Mouse (Mus musculus): ENCODE measurements around the gene Eral1. TPM values are rescaled to one million over a fixed set of nuclear protein-coding genes. Genes with fewer than 3 reads are reported as not detected.
A peak's percentile ranks its signal among the peaks of the same experiment; 100 is the strongest.

Gene Eral1
- 24.6 TPM for polyA plus RNA-seq (2012; fragmentation: generic; extraction: Trizol)

GRCm38 (mm10) chr11:78079961-78080921 is at the start of gene Eral1:
Eral1 (minus strand) TSS chr11:78080383.
- Histone ChIP-seq H3K79me2 (ENCODE audit: control insufficient read depth, insufficient read depth) (peaks cover 11% of the 10 kb centered on the region), H3ac (ENCODE audit: control insufficient read depth, insufficient read length) (peak within 1 kb of the TSS; percentile 22), H3K4me3 (peak within 1 kb of the TSS; percentile 56), H3K27me3 (ENCODE audit: control insufficient read depth, insufficient read depth, insufficient read length) (peaks cover 4% of the 10 kb centered on the region), H3K4me2 (ENCODE audit: low read depth) (peak within 1 kb of the TSS; percentile 83), H3K36me3 (ENCODE audit: control insufficient read depth, insufficient read depth) (peaks cover 11% of the 10 kb centered on the region)
- TF ChIP-seq SRF (IDR thresholded peaks at IDR 0.05; ENCODE audit: control insufficient read depth, insufficient read length, low read depth) (no peak), MYOG (IDR thresholded peaks at IDR 0.05; ENCODE audit: control insufficient read depth in 1 of 3, insufficient read depth in 1 of 3, insufficient read length in 2 of 3, low read depth in 2 of 3) (peak in 1 of 3 experiments; percentile 49), POLR2AphosphoS2 (IDR thresholded peaks at IDR 0.05; ENCODE audit: insufficient read length, low read depth) (peak; percentile 76), POLR2A (IDR thresholded peaks at IDR 0.05; ENCODE audit: insufficient read length, low read depth) (peak; percentile 80), MYOD1 (IDR thresholded peaks at IDR 0.05; ENCODE audit: control insufficient read depth in 1 of 3, insufficient read length in 2 of 3, low read depth in 2 of 3) (peak in 1 of 3 experiments; percentile 23)

GRCm38 (mm10) chr11:78129458-78129857 is 49.3 kb upstream of the Eral1 start:
- Histone ChIP-seq H3K79me2 (ENCODE audit: control insufficient read depth, insufficient read depth) (peaks cover 91% of the 10 kb centered on the region), H3K4me2 (ENCODE audit: low read depth) (no peak overlapping the region), H3ac (ENCODE audit: control insufficient read depth, insufficient read length) (no peak overlapping the region), H3K27me3 (ENCODE audit: control insufficient read depth, insufficient read depth, insufficient read length) (no peaks in the 10 kb centered on the region), H3K36me3 (ENCODE audit: control insufficient read depth, insufficient read depth) (no peaks in the 10 kb centered on the region), H3K4me3 (no peak overlapping the region)
- TF ChIP-seq TCF3 (IDR thresholded peaks at IDR 0.05; ENCODE audit: insufficient read length, low read depth) (no peak), MAX (IDR thresholded peaks at IDR 0.05; ENCODE audit: low read depth) (no peak), SRF (IDR thresholded peaks at IDR 0.05; ENCODE audit: control insufficient read depth, insufficient read length, low read depth) (no peak), TCF12 (IDR thresholded peaks at IDR 0.05; ENCODE audit: insufficient read depth, poor library complexity, severe bottlenecking) (no peak), USF1 (IDR thresholded peaks at IDR 0.05; ENCODE audit: low read depth) (no peak), MYOG (IDR thresholded peaks at IDR 0.05; ENCODE audit: control insufficient read depth in 1 of 3, insufficient read depth in 1 of 3, insufficient read length in 2 of 3, low read depth in 2 of 3) (no peak), POLR2AphosphoS2 (IDR thresholded peaks at IDR 0.05; ENCODE audit: insufficient read length, low read depth) (no peak), REST (IDR thresholded peaks at IDR 0.05; ENCODE audit: insufficient read depth, insufficient read length) (no peak)

- Histone ChIP-seq H3K36me3 (ENCODE audit: control insufficient read depth, insufficient read depth) (no peaks in the 10 kb centered on the region), H3K79me2 (ENCODE audit: control insufficient read depth, insufficient read depth) (peaks cover 93% of the 10 kb centered on the region), H3K4me2 (ENCODE audit: low read depth) (no peak overlapping the region), H3K27me3 (ENCODE audit: control insufficient read depth, insufficient read depth, insufficient read length) (no peaks in the 10 kb centered on the region), H3ac (ENCODE audit: control insufficient read depth, insufficient read length) (no peak overlapping the region), H3K4me3 (no peak overlapping the region)
- no peak for TF ChIP-seq TCF3 (IDR thresholded peaks at IDR 0.05; ENCODE audit: insufficient read length, low read depth)
- TF ChIP-seq REST (IDR thresholded peaks at IDR 0.05; ENCODE audit: insufficient read depth, insufficient read length): no peak
- no peak for TF ChIP-seq MYOG (IDR thresholded peaks at IDR 0.05; ENCODE audit: control insufficient read depth in 1 of 3, insufficient read depth in 1 of 3, insufficient read length in 2 of 3, low read depth in 2 of 3)
- TF ChIP-seq TCF12 (IDR thresholded peaks at IDR 0.05; ENCODE audit: insufficient read depth, poor library complexity, severe bottlenecking): no peak
- TF ChIP-seq POLR2AphosphoS2 (IDR thresholded peaks at IDR 0.05; ENCODE audit: insufficient read length, low read depth): no peak
- TF ChIP-seq MAX (IDR thresholded peaks at IDR 0.05; ENCODE audit: low read depth): no peak
- no peak for TF ChIP-seq E2F4 (IDR thresholded peaks at IDR 0.05; ENCODE audit: insufficient read depth)
- TF ChIP-seq SRF (IDR thresholded peaks at IDR 0.05; ENCODE audit: control insufficient read depth, insufficient read length, low read depth): no peak
- no peak for TF ChIP-seq CEBPB (IDR thresholded peaks at IDR 0.05; ENCODE audit: insufficient read depth, poor library complexity, severe bottlenecking)
- no peak for TF ChIP-seq POLR2A (IDR thresholded peaks at IDR 0.05; ENCODE audit: insufficient read length, low read depth)
- TF ChIP-seq MYOD1 (IDR thresholded peaks at IDR 0.05; ENCODE audit: control insufficient read depth in 1 of 3, insufficient read length in 2 of 3, low read depth in 2 of 3): no peak
- no peak for TF ChIP-seq USF1 (IDR thresholded peaks at IDR 0.05; ENCODE audit: low read depth)
Observed at GRCm38 (mm10) chr11:78126739-78127138, 46.6 kb upstream of the Eral1 start.

- peaks cover 93% of the 10 kb centered on the region for H3K79me2 ChIP-seq (ENCODE audit: control insufficient read depth, insufficient read depth)
- TF ChIP-seq REST (IDR thresholded peaks at IDR 0.05; ENCODE audit: insufficient read depth, insufficient read length) (no peak), CEBPB (IDR thresholded peaks at IDR 0.05; ENCODE audit: insufficient read depth, poor library complexity, severe bottlenecking) (no peak), E2F4 (IDR thresholded peaks at IDR 0.05; ENCODE audit: insufficient read depth) (no peak), TCF3 (IDR thresholded peaks at IDR 0.05; ENCODE audit: insufficient read length, low read depth) (no peak), MAX (IDR thresholded peaks at IDR 0.05; ENCODE audit: low read depth) (no peak), MYOG (IDR thresholded peaks at IDR 0.05; ENCODE audit: control insufficient read depth in 1 of 3, insufficient read depth in 1 of 3, insufficient read length in 2 of 3, low read depth in 2 of 3) (no peak), MYOD1 (IDR thresholded peaks at IDR 0.05; ENCODE audit: control insufficient read depth in 1 of 3, insufficient read length in 2 of 3, low read depth in 2 of 3) (no peak), SRF (IDR thresholded peaks at IDR 0.05; ENCODE audit: control insufficient read depth, insufficient read length, low read depth) (no peak), USF1 (IDR thresholded peaks at IDR 0.05; ENCODE audit: low read depth) (no peak)
- H3K36me3 ChIP-seq (ENCODE audit: control insufficient read depth, insufficient read depth): no peaks in the 10 kb centered on the region
- H3K4me3 ChIP-seq: no peak overlapping the region
- H3ac ChIP-seq (ENCODE audit: control insufficient read depth, insufficient read length): no peak overlapping the region
- H3K4me2 ChIP-seq (ENCODE audit: low read depth): no peak overlapping the region
- H3K27me3 ChIP-seq (ENCODE audit: control insufficient read depth, insufficient read depth, insufficient read length): no peaks in the 10 kb centered on the region
Observed at GRCm38 (mm10) chr11:78125691-78126090, 45.5 kb upstream of the Eral1 start.
